ENCODE assay signal across 9 mouse cellular contexts in genomic region chr11:44586047-44586696, GRCm38 (mm10). TPM values are rescaled to one million over a fixed set of nuclear protein-coding genes. Genes with fewer than 3 reads are reported as not detected.
DNase-seq lines count a peak whose midpoint lies in the region; ATAC-seq and TF ChIP-seq lines count a peak whose summit lies in the region.
"Had no signal": no experiment of that assay in that cellular context is flagged by ENCODE, and none has a peak within 500 bp of the region (broad histone marks: within the 10 kb centered on the region; RNA-seq: fewer than 3 reads in every experiment).

No protein-coding gene starts in this region.

- peak; percentile 59; the same call in 1 of the 2 replicates for ATAC-seq in hindbrain, embryonic 15.5 days (ENCODE audit: low FRiP score, low read depth)
- ATAC-seq in limb, embryonic 11.5 days (ENCODE audit: insufficient number of reproducible peaks, low FRiP score, low TSS enrichment, low read depth), result no peak
- peak; percentile 38; the same call in 1 of the 2 replicates for ATAC-seq in neural tube, embryonic 11.5 days (ENCODE audit: insufficient read depth, low FRiP score, low TSS enrichment)

- H3K4me1 ChIP-seq in bone marrow, adult 2 months (ENCODE audit: control insufficient read depth, insufficient read depth, low read length), result no peaks in the 10 kb centered on the region
- 0 out of 2 replicates have a peak, but pooled peaks cover 3% of the 10 kb centered on the region for H3K4me1 ChIP-seq in forebrain, embryonic 10.5 days
- 0 out of 2 replicates have a peak, but pooled peaks cover 2% of the 10 kb centered on the region for H3K4me1 ChIP-seq in hindbrain, embryonic 15.5 days (replicated peaks)
- H3K4me1 ChIP-seq in limb, embryonic 11.5 days (ENCODE audit: control insufficient read depth, insufficient read depth, low read length), result no peaks in the 10 kb centered on the region
- no peaks in the 10 kb centered on the region for H3K4me1 ChIP-seq in neural tube, embryonic 11.5 days (ENCODE audit: control insufficient read depth, insufficient read depth, low read length)

- no peaks in the 10 kb centered on the region for H3K9me3 ChIP-seq in forebrain, embryonic 10.5 days
- H3K9me3 ChIP-seq in hindbrain, embryonic 15.5 days, result no peaks in the 10 kb centered on the region
- no peaks in the 10 kb centered on the region for H3K9me3 ChIP-seq in limb, embryonic 11.5 days (ENCODE audit: control insufficient read depth, low read length)
- no peaks in the 10 kb centered on the region for H3K9me3 ChIP-seq in neural tube, embryonic 11.5 days (ENCODE audit: control insufficient read depth, low read length)
- H3K9me3 ChIP-seq: heart, embryonic 15.5 days had no signal

- no peaks in the 10 kb centered on the region for H3K36me3 ChIP-seq in forebrain, embryonic 10.5 days (replicated peaks)
- no peaks in the 10 kb centered on the region for H3K36me3 ChIP-seq in hindbrain, embryonic 15.5 days
- H3K36me3 ChIP-seq in limb, embryonic 11.5 days (ENCODE audit: control insufficient read depth, insufficient read depth, low read length), result no peaks in the 10 kb centered on the region
- no peaks in the 10 kb centered on the region for H3K36me3 ChIP-seq in neural tube, embryonic 11.5 days (ENCODE audit: control insufficient read depth, insufficient read depth, low read length)
- H3K36me3 ChIP-seq: heart, embryonic 15.5 days had no signal

- no peaks in the 10 kb centered on the region for H3K27me3 ChIP-seq in forebrain, embryonic 10.5 days (ENCODE audit: poor library complexity, severe bottlenecking)
- no peaks in the 10 kb centered on the region for H3K27me3 ChIP-seq in hindbrain, embryonic 15.5 days
- no peaks in the 10 kb centered on the region for H3K27me3 ChIP-seq in limb, embryonic 11.5 days (ENCODE audit: control insufficient read depth, insufficient read depth, low read length)
- H3K27me3 ChIP-seq in neural tube, embryonic 11.5 days (ENCODE audit: control insufficient read depth, insufficient read depth, low read length), result no peaks in the 10 kb centered on the region
- H3K27me3 ChIP-seq: heart, embryonic 15.5 days had no signal

- peak; percentile 51 for TF ChIP-seq CTCF in bone marrow, adult 2 months (IDR thresholded peaks at IDR 0.05; ENCODE audit: control insufficient read depth, insufficient read depth, low read length)

- no peak for TF ChIP-seq POLR2A in bone marrow, adult 2 months (IDR thresholded peaks at IDR 0.05; ENCODE audit: borderline replicate concordance, control insufficient read depth, low read depth, low read length)

- 24% methylated on average over 3 of the region's 3 CpGs for WGBS in bone marrow, adult 2 months
- WGBS in forebrain, embryonic 10.5 days, result 20% methylated on average over 3 of the region's 3 CpGs
- 14% methylated on average over 3 of the region's 3 CpGs for WGBS in hindbrain, embryonic 15.5 days
- 16% methylated on average over 3 of the region's 3 CpGs for WGBS in limb, embryonic 11.5 days
- 22% methylated on average over 3 of the region's 3 CpGs for WGBS in neural tube, embryonic 11.5 days

- DNase-seq in urinary bladder, adult 18-20 months (ENCODE audit: low spot score in 2 of 2), result peak; percentile 20
- no peak for DNase-seq in urinary bladder, postnatal 4 days (ENCODE audit: low spot score in 2 of 2)
- peak; percentile 47 for DNase-seq in forebrain, embryonic 10.5 days (ENCODE audit: extremely low spot score, low spot score)
- peak; percentile 78 for DNase-seq in limb, embryonic 11.5 days (ENCODE audit: low spot score)
- DNase-seq in neural tube, embryonic 11.5 days (ENCODE audit: low spot score), result peak; percentile 70
- DNase-seq in urinary bladder, postnatal 36 days (ENCODE audit: low spot score in 2 of 2), result peak; percentile 35 to 53

- no peak overlapping the region for H3K27ac ChIP-seq in bone marrow, adult 2 months (ENCODE audit: control insufficient read depth, insufficient read depth, low read depth, low read length, poor library complexity)
- no peak overlapping the region for H3K27ac ChIP-seq in forebrain, embryonic 10.5 days
- no peak overlapping the region for H3K27ac ChIP-seq in hindbrain, embryonic 15.5 days (replicated peaks)
- no peak overlapping the region for H3K27ac ChIP-seq in limb, embryonic 11.5 days (replicated peaks; ENCODE audit: low read depth, low read length)
- no peak overlapping the region for H3K27ac ChIP-seq in neural tube, embryonic 11.5 days (ENCODE audit: low read depth, low read length)
- H3K27ac ChIP-seq: heart, embryonic 15.5 days had no signal

- H3K4me3 ChIP-seq in bone marrow, adult 2 months (replicated peaks; ENCODE audit: control insufficient read depth, low read depth, low read length), result no peak overlapping the region
- no peak overlapping the region for H3K4me3 ChIP-seq in forebrain, embryonic 10.5 days
- no peak overlapping the region for H3K4me3 ChIP-seq in hindbrain, embryonic 15.5 days
- no peak overlapping the region for H3K4me3 ChIP-seq in limb, embryonic 11.5 days (ENCODE audit: low read depth, low read length)
- no peak overlapping the region for H3K4me3 ChIP-seq in neural tube, embryonic 11.5 days (ENCODE audit: low read depth, low read length)
- H3K4me3 ChIP-seq: heart, embryonic 15.5 days had no signal

- H3K9ac ChIP-seq in hindbrain, embryonic 15.5 days, result no peak overlapping the region
- no peak overlapping the region for H3K9ac ChIP-seq in limb, embryonic 11.5 days (ENCODE audit: low read length)
- H3K9ac ChIP-seq in neural tube, embryonic 11.5 days (ENCODE audit: low read length), result no peak overlapping the region
- H3K9ac ChIP-seq: heart, embryonic 15.5 days had no signal

- H3K4me2 ChIP-seq in hindbrain, embryonic 15.5 days, result no peak overlapping the region
- no peak overlapping the region for H3K4me2 ChIP-seq in limb, embryonic 11.5 days (ENCODE audit: low read depth, severe bottlenecking)
- no peak overlapping the region for H3K4me2 ChIP-seq in neural tube, embryonic 11.5 days (ENCODE audit: low read depth)
- H3K4me2 ChIP-seq: heart, embryonic 15.5 days had no signal

RNA-seq across cellular contexts. Expression of gene Ebf1, which starts 30.9 kb away (rescaled TPM):
- 70.8 and 188 TPM in 2 replicates for polyA plus RNA-seq in bone marrow, adult 2 months (2011; ENCODE audit: insufficient read depth, insufficient read length, low replicate concordance, missing spikeins)
- 8.1 and 8.4 TPM in 2 replicates for polyA plus RNA-seq in forebrain, embryonic 10.5 days (2016; fragmentation: Nextera tagmentation; extraction: Ambion mirVana)
- polyA plus RNA-seq in hindbrain, embryonic 15.5 days (2015; fragmentation: Nextera tagmentation; extraction: Ambion mirVana), result 101 and 139 TPM in 2 replicates
- polyA plus RNA-seq in limb, embryonic 11.5 days (2014; fragmentation: Nextera tagmentation; extraction: Ambion mirVana), result 56.0 and 61.7 TPM in 2 replicates
- 104 and 113 TPM in 2 replicates for polyA plus RNA-seq in neural tube, embryonic 11.5 days (2014; fragmentation: Nextera tagmentation; extraction: Ambion mirVana)

Comparison
In these comparisons a context has a peak if more than half of its experiments do, and no peak if none do; other contexts are left out.
1. DNase-seq: peak in urinary bladder, adult 18-20 months (2 of 2), forebrain, embryonic 10.5 days (single experiment), limb, embryonic 11.5 days (single experiment), neural tube, embryonic 11.5 days (single experiment) and urinary bladder, postnatal 36 days (2 of 2); none in urinary bladder, postnatal 4 days (0 of 2).